Mouse (Mus musculus) testis, adult 2 months (tissue): Measurements from ENCODE around the gene Abcc5. TPM values are rescaled to one million over a fixed set of nuclear protein-coding genes. Genes with fewer than 3 reads are reported as not detected.

ENCODE experiments used
- H3K27ac ChIP-seq: fragments of 200-500 bp; 2 replicates; pipeline ENCODE4 v1.5.1; 2012; ENCODE audit warnings: low read depth, low read length; ENCODE audit not compliant: control insufficient read depth, insufficient read depth
- H3K27me3 ChIP-seq: fragments of 200-500 bp; 2 replicates; pipeline ENCODE4 v1.6.1; 2012; ENCODE audit warnings: mild to moderate bottlenecking, low read length, moderate library complexity; ENCODE audit not compliant: control insufficient read depth, insufficient read depth
- H3K36me3 ChIP-seq: fragments of 200-500 bp; 2 replicates; pipeline ENCODE4 v1.6.1; 2012; ENCODE audit warnings: mild to moderate bottlenecking, low read length; ENCODE audit not compliant: control insufficient read depth, insufficient read depth
- H3K4me1 ChIP-seq: fragments of 200-500 bp; 2 replicates; pipeline ENCODE4 v1.6.1; 2012; ENCODE audit warnings: low read length; ENCODE audit not compliant: control insufficient read depth, insufficient read depth
- H3K4me3 ChIP-seq: fragments of 200-500 bp; 2 replicates; pipeline ENCODE4 v1.5.1; 2012; ENCODE audit warnings: low read depth, mild to moderate bottlenecking, low read length, moderate library complexity, mixed read lengths; ENCODE audit not compliant: control insufficient read depth
- CTCF ChIP-seq: fragments of 200-500 bp; IDR thresholded peaks from 2 replicates; pipeline ENCODE4 v1.5.1; 2012; ENCODE audit warnings: low read depth, mild to moderate bottlenecking, inconsistent platforms, low read length, moderate library complexity; ENCODE audit not compliant: control insufficient read depth, insufficient read depth, insufficient replicate concordance
- POLR2A ChIP-seq: fragments of 200-500 bp; IDR thresholded peaks from 2 replicates; pipeline ENCODE4 v1.6.1; 2012; ENCODE audit warnings: low read depth, mild to moderate bottlenecking, inconsistent platforms, low read length, moderate library complexity; ENCODE audit not compliant: control insufficient read depth
- polyA plus RNA-seq: library from polyadenylated mRNA; depleted of rRNA; stranded (reverse); fragments of >200 nt; gene quantifications from 2 replicates; pipeline ENCODE4 v1.2.3, GENCODE M21; 2012

Abcc5 gene
- polyA plus RNA-seq, 1 experiment, result 19.8 TPM

- Histone ChIP-seq H3K4me1 (peaks cover 5% of the 10 kb centered on the region), H3K27ac (no peak overlapping the region), H3K27me3 (no peaks in the 10 kb centered on the region), H3K36me3 (no peaks in the 10 kb centered on the region), H3K4me3 (no peak overlapping the region)
- no peak for TF ChIP-seq POLR2A
- no peak for TF ChIP-seq CTCF
Observed at GRCm38 (mm10) chr16:20405335-20405734, 20.9 kb downstream of the Abcc5 start.

- no peaks in the 10 kb centered on the region for H3K36me3 ChIP-seq
- no peaks in the 10 kb centered on the region for H3K27me3 ChIP-seq
- no peak overlapping the region for H3K4me3 ChIP-seq
- TF ChIP-seq CTCF (no peak), POLR2A (no peak)
- no peak overlapping the region for H3K27ac ChIP-seq
- peaks cover 5% of the 10 kb centered on the region for H3K4me1 ChIP-seq
Observed at GRCm38 (mm10) chr16:20403327-20403726, 22.9 kb downstream of the Abcc5 start.

- TF ChIP-seq POLR2A (no peak), CTCF (no peak)
- Histone ChIP-seq H3K4me3 (no peak overlapping the region), H3K36me3 (no peaks in the 10 kb centered on the region), H3K27ac (no peak overlapping the region), H3K27me3 (no peaks in the 10 kb centered on the region), H3K4me1 (peaks cover 5% of the 10 kb centered on the region)
Observed at GRCm38 (mm10) chr16:20401592-20401991, 24.6 kb downstream of the Abcc5 start.

GRCm38 (mm10) chr16:20400707-20401591 is 25.2 kb downstream of the Abcc5 start:
- H3K27ac ChIP-seq, result no peak overlapping the region
- H3K27me3 ChIP-seq, result no peaks in the 10 kb centered on the region
- H3K4me3 ChIP-seq, result no peak overlapping the region
- no peak for TF ChIP-seq POLR2A
- no peak for TF ChIP-seq CTCF
- H3K36me3 ChIP-seq, result no peaks in the 10 kb centered on the region
- peaks cover 5% of the 10 kb centered on the region for H3K4me1 ChIP-seq

GRCm38 (mm10) chr16:20396851-20397250 is 29.3 kb downstream of the Abcc5 start:
- TF ChIP-seq CTCF (no peak), POLR2A (no peak)
- Histone ChIP-seq H3K36me3 (no peaks in the 10 kb centered on the region), H3K4me1 (peaks cover 2% of the 10 kb centered on the region), H3K27ac (no peak overlapping the region), H3K27me3 (no peaks in the 10 kb centered on the region), H3K4me3 (no peak overlapping the region)

- Histone ChIP-seq H3K27me3 (no peaks in the 10 kb centered on the region), H3K4me3 (no peak overlapping the region), H3K4me1 (no peaks in the 10 kb centered on the region), H3K27ac (no peak overlapping the region), H3K36me3 (no peaks in the 10 kb centered on the region)
- no peak for TF ChIP-seq POLR2A
- no peak for TF ChIP-seq CTCF
Observed at GRCm38 (mm10) chr16:20395216-20395907, 30.8 kb downstream of the Abcc5 start.

- Histone ChIP-seq H3K4me3 (no peak overlapping the region), H3K27me3 (no peaks in the 10 kb centered on the region), H3K4me1 (no peaks in the 10 kb centered on the region), H3K36me3 (no peaks in the 10 kb centered on the region), H3K27ac (no peak overlapping the region)
- TF ChIP-seq CTCF, result no peak
- no peak for TF ChIP-seq POLR2A
Observed at GRCm38 (mm10) chr16:20391753-20392152, 34.4 kb downstream of the Abcc5 start.
